Mouse (Mus musculus) G1E-ER4 (cell line): ENCODE results near the gene Psmd3. TPM values are rescaled to one million over a fixed set of nuclear protein-coding genes. Genes with fewer than 3 reads are reported as not detected.

Experiments used
- GATA1 ChIP-seq: IDR thresholded peaks from one replicate; pipeline ENCODE4 v1.8.0; 2012; ENCODE audit warnings: low read length, inconsistent platforms
- polyA plus RNA-seq: library from polyadenylated mRNA; stranded (reverse); fragments of >175 nt; gene quantifications from 2 replicates; pipeline ENCODE4 v1.2.3, GENCODE M21; 2012

The Psmd3 gene
- polyA plus RNA-seq, 1 experiment = 253 TPM

DNA sequence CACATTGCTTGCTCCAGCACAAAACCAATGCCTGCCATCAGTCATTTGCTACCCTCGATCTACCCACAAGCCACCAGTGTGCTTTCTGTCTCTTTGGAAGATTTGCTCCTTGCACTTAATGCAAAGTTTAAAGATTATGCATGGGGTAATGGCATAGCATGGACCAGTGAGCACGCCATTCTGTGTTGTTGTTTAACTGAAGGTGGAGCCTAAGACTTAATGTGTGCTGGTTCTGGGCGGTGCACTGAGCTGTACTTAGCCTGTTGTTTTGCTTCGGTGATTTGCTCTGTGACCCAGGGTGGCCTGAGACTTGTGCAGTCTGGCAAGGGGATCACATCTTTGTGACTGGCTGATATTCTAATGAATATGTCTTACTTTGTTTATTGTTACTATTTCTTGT, 4.6 kb downstream of the Psmd3 start:
- no peak for TF ChIP-seq GATA1

- no peak for TF ChIP-seq GATA1
Observed at GRCm38 (mm10) chr11:98688009-98688408, 5.7 kb downstream of the Psmd3 start.

GRCm38 (mm10) chr11:98693201-98693600, 10.8 kb downstream of the Psmd3 start:
- no peak for TF ChIP-seq GATA1

GRCm38 (mm10) chr11:98693746-98694145, 11.4 kb downstream of the Psmd3 start:
- no peak for TF ChIP-seq GATA1

- no peak for TF ChIP-seq GATA1
Observed at GRCm38 (mm10) chr11:98694301-98694700, 11.9 kb downstream of the Psmd3 start.

DNA sequence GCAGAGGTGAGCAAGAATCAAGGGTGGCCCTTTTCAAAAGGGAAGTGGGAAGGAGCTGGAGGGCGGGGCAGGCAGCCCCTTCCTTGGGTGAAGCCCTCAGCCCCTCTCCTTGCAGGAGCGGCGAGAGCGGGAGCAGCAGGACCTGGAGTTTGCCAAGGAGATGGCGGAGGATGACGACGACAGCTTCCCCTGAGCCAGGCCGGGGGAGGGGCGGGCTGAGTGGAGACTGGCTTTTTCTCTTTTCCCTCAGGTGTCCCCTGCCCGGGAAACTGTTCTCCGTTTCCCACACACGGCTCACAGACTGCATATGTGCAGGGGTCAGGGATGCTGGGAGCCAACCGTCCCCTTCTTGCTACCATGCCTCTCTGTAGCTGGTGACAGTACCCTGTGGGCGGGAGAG, 13.1 kb downstream of the Psmd3 start:
- TF ChIP-seq GATA1 = no peak

- TF ChIP-seq GATA1 = no peak
Observed at GRCm38 (mm10) chr11:98696454-98697216, 14.3 kb downstream of the Psmd3 start.

- no peak for TF ChIP-seq GATA1
Observed at GRCm38 (mm10) chr11:98697225-98697624, 14.9 kb downstream of the Psmd3 start.

- no peak for TF ChIP-seq GATA1
Observed at GRCm38 (mm10) chr11:98698849-98699640, 16.7 kb downstream of the Psmd3 start.

GRCm38 (mm10) chr11:98699911-98700310, 17.6 kb downstream of the Psmd3 start:
- no peak for TF ChIP-seq GATA1

DNA sequence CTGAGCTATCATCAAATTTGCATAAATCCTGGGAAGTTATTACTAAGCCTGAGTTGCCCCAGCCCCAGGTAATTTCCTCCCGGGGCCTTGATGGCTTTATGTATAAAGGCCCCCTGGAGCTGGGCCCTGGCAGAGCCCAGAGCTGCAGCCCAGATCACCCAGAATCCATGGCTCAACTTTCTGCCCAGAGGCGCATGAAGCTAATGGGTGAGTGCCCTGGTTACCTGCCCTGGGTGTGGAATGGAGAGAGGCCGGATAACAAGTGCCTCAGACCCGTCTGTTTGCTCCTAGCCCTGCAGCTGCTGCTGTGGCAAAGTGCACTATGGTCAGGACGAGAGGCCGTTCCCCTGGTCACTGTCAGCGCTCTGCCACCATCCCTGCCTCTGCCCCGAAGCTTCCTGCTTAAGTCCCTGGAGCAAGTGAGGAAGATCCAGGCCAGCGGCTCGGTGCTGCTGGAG, 18.9 kb downstream of the Psmd3 start, which contains the start of gene Csf3:
TSS of gene Csf3 (plus strand) at position 51 of the 458 bp plus-strand sequence.
- no peak for TF ChIP-seq GATA1

DNA sequence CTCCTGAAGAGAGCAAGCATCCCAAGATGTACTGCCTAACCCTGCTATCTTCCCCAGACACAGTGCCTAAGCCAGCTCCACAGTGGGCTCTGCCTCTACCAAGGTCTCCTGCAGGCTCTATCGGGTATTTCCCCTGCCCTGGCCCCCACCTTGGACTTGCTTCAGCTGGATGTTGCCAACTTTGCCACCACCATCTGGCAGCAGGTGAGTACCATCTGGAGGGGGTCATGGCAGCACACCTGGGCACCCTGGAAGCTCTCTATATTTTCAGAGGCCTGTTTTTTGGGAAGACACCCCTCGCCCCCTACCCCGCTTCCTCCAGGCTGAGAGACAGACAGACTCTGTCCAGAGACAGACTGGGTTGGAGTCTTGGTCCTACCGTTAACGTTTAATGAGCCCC, 20.0 kb downstream of the Psmd3 start:
- TF ChIP-seq GATA1 = no peak

- TF ChIP-seq GATA1 = no peak
Observed at GRCm38 (mm10) chr11:98705021-98705420, 22.7 kb downstream of the Psmd3 start.

DNA sequence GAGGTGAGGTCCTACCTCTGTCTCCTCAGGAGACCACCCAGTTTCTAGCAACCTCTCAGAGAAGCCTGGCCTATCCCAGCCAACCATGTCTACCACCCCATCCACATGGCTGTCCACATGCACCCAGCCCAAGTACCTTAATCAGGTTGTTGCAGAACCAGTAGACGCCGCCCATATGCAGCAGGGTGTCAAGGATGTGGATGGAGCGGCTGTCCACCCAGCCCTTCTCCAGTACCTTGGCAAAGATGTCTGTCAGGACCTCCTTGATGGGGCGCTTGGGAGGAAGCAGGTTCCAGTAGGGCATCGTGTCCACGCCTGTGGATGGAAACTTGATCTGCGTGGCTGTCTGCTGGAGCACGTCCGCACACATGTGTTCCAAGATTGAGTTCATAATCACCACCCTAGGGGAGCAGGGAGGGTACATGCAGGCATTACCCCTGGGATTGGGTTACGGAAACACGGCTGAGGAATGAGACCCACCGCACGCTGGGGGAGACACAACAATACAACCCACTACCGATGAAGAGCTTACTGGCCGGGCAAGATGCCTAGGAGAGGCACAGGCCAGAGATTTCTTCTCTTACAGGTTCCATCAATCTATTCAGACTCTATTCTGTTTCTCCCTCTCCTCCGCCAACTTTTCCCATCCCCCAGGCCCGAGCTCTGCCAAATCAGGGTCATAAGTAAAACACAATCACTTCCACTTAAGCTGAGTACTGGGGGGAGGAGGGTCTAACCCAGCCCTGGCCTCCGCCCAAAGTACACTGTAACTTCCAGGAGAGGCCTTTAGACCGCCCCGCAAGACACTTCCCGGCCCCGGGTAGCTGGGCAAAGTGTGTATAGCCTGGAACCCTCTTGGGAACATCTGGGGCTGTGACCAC, 25.3 kb downstream of the Psmd3 start:
- TF ChIP-seq GATA1 = no peak

DNA sequence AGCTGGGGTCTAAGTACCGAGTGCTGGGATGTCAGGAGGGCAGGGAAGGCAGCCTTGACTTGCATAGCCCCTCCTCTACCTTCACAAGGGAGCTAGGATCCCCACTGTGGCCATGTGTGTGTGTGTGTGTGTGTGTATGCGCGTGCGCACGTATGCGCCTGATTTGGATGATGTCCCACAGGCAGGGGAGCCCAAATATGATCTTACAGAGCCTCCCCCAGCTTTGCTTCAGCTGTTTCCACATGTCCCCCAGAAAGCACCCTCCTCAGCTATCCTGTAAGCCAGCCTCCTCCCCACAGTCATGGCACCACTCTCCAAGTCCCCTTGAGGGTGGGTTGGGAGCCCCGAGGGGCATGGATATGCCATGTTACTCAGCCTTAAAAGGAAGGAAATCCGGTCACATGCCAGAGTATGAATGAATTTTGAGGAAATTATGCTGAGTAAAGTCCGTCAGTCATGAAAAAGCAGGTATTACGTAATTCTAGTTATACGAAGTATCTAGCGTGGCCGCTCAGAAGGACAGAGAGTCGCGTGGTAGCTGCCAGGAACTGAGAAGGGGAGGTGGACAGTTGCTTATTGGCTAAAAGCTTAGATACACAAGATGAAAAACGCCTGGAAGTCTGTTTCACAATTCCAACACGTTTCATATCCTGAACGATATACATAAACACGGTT, 26.1 kb downstream of the Psmd3 start:
- no peak for TF ChIP-seq GATA1
